Mouse (Mus musculus) hindbrain, postnatal 0 days (tissue): ENCODE results near the gene Iqgap1. TPM values are rescaled to one million over a fixed set of nuclear protein-coding genes. Genes with fewer than 3 reads are reported as not detected.

ENCODE experiments used
- ATAC-seq: fragments of 200-750 bp; cut with Nextera tagmentation; 2 replicates; pipeline ENCODE4 v1.8.0; 2017; ENCODE audit warnings: mild to moderate bottlenecking, moderate TSS enrichment, moderate library complexity
- DNase-seq: peaks from one replicate; pipeline ENCODE4 v3.0.0-alpha.2; 2015; ENCODE audit warnings: low spot score
- H3K27ac ChIP-seq: fragments of 300-500 bp; sonication (generic); 2 replicates; pipeline ENCODE4 v1.5.1; 2014; ENCODE audit warnings: mild to moderate bottlenecking
- H3K27me3 ChIP-seq: fragments of 300-500 bp; sonication (generic); 2 replicates; pipeline ENCODE4 v1.6.1; 2014; ENCODE audit warnings: low read length, mixed read lengths; ENCODE audit not compliant: insufficient read depth
- H3K36me3 ChIP-seq: fragments of 300-500 bp; sonication (generic); 2 replicates; pipeline ENCODE4 v1.6.1; 2014; ENCODE audit warnings: low read length, mixed read lengths; ENCODE audit not compliant: insufficient read depth
- H3K4me1 ChIP-seq: fragments of 300-500 bp; sonication (generic); 2 replicates; pipeline ENCODE4 v1.6.1; 2014; ENCODE audit warnings: antibody characterized with exemption, low read length, mixed read lengths; ENCODE audit not compliant: insufficient read depth
- H3K4me2 ChIP-seq: fragments of 300-500 bp; sonication (generic); 2 replicates; pipeline ENCODE4 v1.6.1; 2014; ENCODE audit warnings: low read depth, mild to moderate bottlenecking, low read length, moderate library complexity, mixed read lengths
- H3K4me3 ChIP-seq: fragments of 300-500 bp; sonication (generic); 2 replicates; pipeline ENCODE4 v1.5.1; 2014; ENCODE audit warnings: low read length
- H3K9ac ChIP-seq: fragments of 300-500 bp; sonication (generic); replicated peaks from 2 replicates; pipeline ENCODE4 v1.6.1; 2014; ENCODE audit warnings: mild to moderate bottlenecking, low read length, moderate library complexity, mixed read lengths
- H3K9me3 ChIP-seq: fragments of 300-500 bp; sonication (generic); 2 replicates; pipeline ENCODE4 v1.6.1; 2016; ENCODE audit warnings: low read length, mixed read lengths
- CTCF ChIP-seq: IDR thresholded peaks from 2 replicates; pipeline ENCODE4 v1.5.1; 2016; ENCODE audit warnings: antibody characterized with exemption, control low read depth, low read depth
- WGBS: fragments of 180-500 bp; shearing (Covaris S2); extraction: QIAGEN DNeasy Blood & Tissue Kit; methylation state at CpG from one replicate; pipeline ENCODE4 v1.1.7; 2014; 5-methylcytosine and 5-hydroxymethylcytosine counted together
- polyA plus RNA-seq: library from polyadenylated mRNA; unstranded; fragments of >200 nt; fragmentation: Nextera tagmentation; extraction: Ambion mirVana; gene quantifications from 2 replicates; pipeline ENCODE4 v1.2.1, GENCODE M21; 2015
- total RNA-seq: library from RNA; depleted of rRNA; stranded (reverse); fragments of >200 nt; gene quantifications from 2 replicates; pipeline ENCODE4 v1.2.3, GENCODE M21; 2014

Gene Iqgap1
- total and polyA plus RNA-seq, 2 experiments from 2014 or later = 15.7 to 29.4 TPM

GRCm38 (mm10) chr7:80864151-80864550, 38.4 kb upstream of the Iqgap1 start:
- Histone ChIP-seq H3K4me1 (peaks cover 16% of the 10 kb centered on the region; the same call in 1 of the 2 replicates), H3K4me2 (no peak overlapping the region), H3K9me3 (no peaks in the 10 kb centered on the region), H3K27ac (no peak overlapping the region; the same call in 1 of the 2 replicates), H3K27me3 (no peaks in the 10 kb centered on the region), H3K9ac (no peak overlapping the region), H3K4me3 (no peak overlapping the region), H3K36me3 (peaks cover 19% of the 10 kb centered on the region)
- DNase-seq (no peak), ATAC-seq (no peak)
- 71% methylated on average over 1 of the region's 1 CpGs for WGBS
- TF ChIP-seq CTCF = no peak

DNA sequence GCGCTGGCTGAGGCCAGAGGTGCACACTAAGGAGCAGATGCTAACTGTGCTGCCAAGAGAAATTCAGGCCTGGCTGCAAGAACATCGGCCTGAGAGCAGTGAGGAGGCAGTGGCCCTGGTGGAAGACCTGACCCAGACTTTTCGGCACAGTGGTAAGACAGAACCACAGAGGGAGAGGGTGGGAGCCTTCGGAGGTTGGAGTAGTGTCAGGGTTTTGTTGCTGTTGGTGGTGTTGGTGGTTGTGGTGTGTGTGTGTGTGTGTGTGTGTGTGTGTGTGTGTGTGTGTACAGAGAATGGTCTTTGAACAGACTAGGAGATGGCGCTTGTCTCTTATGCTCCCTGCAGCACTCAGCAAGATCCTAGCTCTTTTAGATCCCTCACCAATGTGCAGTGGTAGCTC, 37.7 kb upstream of the Iqgap1 start:
- no peaks in the 10 kb centered on the region for H3K27me3 ChIP-seq
- WGBS = 77% methylated on average over 5 of the region's 5 CpGs
- ATAC-seq (no peak), DNase-seq (no peak)
- peaks cover 13% of the 10 kb centered on the region for H3K36me3 ChIP-seq
- H3K9me3 ChIP-seq = no peaks in the 10 kb centered on the region
- H3K4me3 ChIP-seq = no peak overlapping the region
- no peak overlapping the region for H3K9ac ChIP-seq
- no peak overlapping the region for H3K27ac ChIP-seq
- no peak for TF ChIP-seq CTCF
- H3K4me2 ChIP-seq = peak overlapping the region; percentile 28; the same call in 1 of the 2 replicates
- peaks cover 16% of the 10 kb centered on the region; the same call in 1 of the 2 replicates for H3K4me1 ChIP-seq

DNA sequence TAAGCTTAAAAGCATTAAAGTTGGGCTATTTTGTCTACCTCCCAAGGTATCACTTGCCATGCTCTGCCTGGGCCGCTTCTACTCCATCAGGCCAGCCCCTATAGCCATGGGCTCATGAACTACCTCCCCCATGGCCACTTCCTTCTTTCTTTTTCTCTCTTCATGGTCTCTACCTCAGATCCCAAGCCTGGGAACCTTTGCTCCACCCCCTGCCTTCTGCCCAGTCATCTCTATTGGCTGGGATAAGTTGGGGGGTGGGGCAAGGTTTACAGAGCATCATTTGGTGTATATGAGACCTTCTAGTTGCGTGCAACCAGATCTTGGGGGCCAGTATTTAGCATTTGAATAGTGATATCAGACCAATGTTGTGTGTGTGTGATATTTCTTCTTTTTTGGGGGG, 36.7 kb upstream of the Iqgap1 start:
- Histone ChIP-seq H3K27me3 (no peaks in the 10 kb centered on the region), H3K27ac (no peak overlapping the region), H3K4me1 (peaks cover 16% of the 10 kb centered on the region; the same call in 1 of the 2 replicates), H3K4me3 (no peak overlapping the region), H3K36me3 (peaks cover 8% of the 10 kb centered on the region), H3K9me3 (no peaks in the 10 kb centered on the region), H3K9ac (no peak overlapping the region), H3K4me2 (peak overlapping the region; percentile 29; the same call in 1 of the 2 replicates)
- DNase-seq (no peak), ATAC-seq (no peak)
- no peak for TF ChIP-seq CTCF
- 84% methylated on average over 2 of the region's 2 CpGs for WGBS

- H3K9ac ChIP-seq = peak within 1 kb of the TSS; percentile 79
- DNase-seq (peak; percentile 97), ATAC-seq (peak; percentile 98)
- no peaks in the 10 kb centered on the region for H3K27me3 ChIP-seq
- H3K9me3 ChIP-seq = no peaks in the 10 kb centered on the region
- no peak for TF ChIP-seq CTCF
- peaks cover 8% of the 10 kb centered on the region for H3K36me3 ChIP-seq
- peak within 1 kb of the TSS; percentile 79 for H3K4me3 ChIP-seq
- peak within 1 kb of the TSS; percentile 82 for H3K27ac ChIP-seq
- H3K4me1 ChIP-seq = peaks cover 16% of the 10 kb centered on the region; the same call in 1 of the 2 replicates
- WGBS = under 1% methylated on average over 40 of the region's 40 CpGs
- H3K4me2 ChIP-seq = peak within 1 kb of the TSS; percentile 85
Observed at GRCm38 (mm10) chr7:80860729-80861274, 35.0 kb upstream of the Iqgap1 start, which contains the start of gene Zscan2. Zscan2 (plus strand) TSS chr7:80860920.

- peak overlapping the region; percentile 85 for H3K4me2 ChIP-seq
- no peak for TF ChIP-seq CTCF
- ATAC-seq (peak; percentile 36), DNase-seq (peak; percentile 73)
- H3K4me1 ChIP-seq = peaks cover 16% of the 10 kb centered on the region; the same call in 1 of the 2 replicates
- H3K9me3 ChIP-seq = no peaks in the 10 kb centered on the region
- no peak overlapping the region; the same call in 1 of the 2 replicates for H3K27ac ChIP-seq
- WGBS = 2% methylated on average over 13 of the region's 13 CpGs
- H3K4me3 ChIP-seq = peak overlapping the region; percentile 79
- H3K27me3 ChIP-seq = no peaks in the 10 kb centered on the region
- peak overlapping the region; percentile 79 for H3K9ac ChIP-seq
- peaks cover 2% of the 10 kb centered on the region; the same call in 1 of the 2 replicates for H3K36me3 ChIP-seq
Observed at GRCm38 (mm10) chr7:80860227-80860626, 34.5 kb upstream of the Iqgap1 start.

DNA sequence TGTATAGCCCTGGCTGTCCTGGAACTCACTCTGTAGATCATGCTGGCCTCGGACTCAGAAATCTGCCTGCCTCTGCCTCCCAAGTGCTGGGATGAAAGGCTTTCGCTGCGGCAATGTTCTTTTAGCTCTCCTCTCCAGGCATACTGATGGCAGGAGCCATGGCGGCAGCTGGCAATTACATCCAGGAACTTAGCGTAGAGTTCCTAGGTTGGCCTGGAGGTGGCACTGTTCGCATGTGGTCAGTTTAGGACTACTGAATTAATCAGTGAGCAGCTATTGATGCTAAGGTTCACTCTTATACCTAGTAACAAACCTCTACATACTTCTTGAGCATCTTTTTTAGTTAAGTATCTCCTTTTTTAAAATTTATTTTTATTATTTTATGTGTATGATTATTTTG, 31.4 kb upstream of the Iqgap1 start:
- Histone ChIP-seq H3K4me1 (peaks cover 4% of the 10 kb centered on the region; the same call in 1 of the 2 replicates), H3K9me3 (no peaks in the 10 kb centered on the region), H3K9ac (no peak overlapping the region), H3K4me2 (no peak overlapping the region), H3K4me3 (no peak overlapping the region), H3K27me3 (no peaks in the 10 kb centered on the region), H3K36me3 (no peaks in the 10 kb centered on the region), H3K27ac (no peak overlapping the region)
- ATAC-seq = no peak
- DNase-seq = peak; percentile 84
- 18% methylated on average over 6 of the region's 6 CpGs for WGBS
- peak; percentile 87 for TF ChIP-seq CTCF

DNA sequence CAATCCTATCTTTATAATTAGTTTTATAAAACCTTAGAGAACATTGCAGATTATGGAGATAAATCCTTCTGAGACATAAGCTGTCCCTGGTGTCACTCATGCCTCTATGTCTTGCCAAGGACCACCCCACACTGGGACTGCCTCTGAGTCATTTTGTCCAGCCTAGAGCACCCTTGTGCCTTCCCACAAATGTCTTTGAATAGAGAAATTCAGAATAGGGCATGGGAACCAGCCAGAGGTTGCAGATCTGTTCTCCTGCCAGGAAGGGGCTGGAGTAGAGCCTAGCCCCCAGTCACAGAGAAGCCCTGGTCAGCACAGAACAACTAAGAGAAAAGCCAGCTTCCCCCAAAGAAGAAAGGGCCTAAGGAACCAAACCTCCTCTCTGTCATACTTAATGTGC, 29.5 kb upstream of the Iqgap1 start:
- Histone ChIP-seq H3K4me2 (no peak overlapping the region), H3K9ac (no peak overlapping the region), H3K27me3 (no peaks in the 10 kb centered on the region), H3K36me3 (no peaks in the 10 kb centered on the region), H3K9me3 (no peaks in the 10 kb centered on the region), H3K27ac (peak overlapping the region; percentile 17; the same call in 1 of the 2 replicates), H3K4me3 (no peak overlapping the region), H3K4me1 (peaks cover 4% of the 10 kb centered on the region; the same call in 1 of the 2 replicates)
- ATAC-seq = peak; percentile 69; the same call in 1 of the 2 replicates
- DNase-seq = peak; percentile 51
- no peak for TF ChIP-seq CTCF
